Mouse (Mus musculus) liver, embryonic 16.5 days (tissue): ENCODE results near the gene Mad2l2. TPM values are rescaled to one million over a fixed set of nuclear protein-coding genes. Genes with fewer than 3 reads are reported as not detected.

Experiments used
- ATAC-seq: fragments of 200-750 bp; cut with Nextera tagmentation; 2 replicates; pipeline ENCODE4 v1.8.0; 2017; ENCODE audit warnings: low read depth, mild to moderate bottlenecking, moderate number of reproducible peaks, moderate library complexity
- H3K27ac ChIP-seq: fragments of 300-500 bp; sonication (generic); 2 replicates; pipeline ENCODE4 v1.5.1; 2014; ENCODE audit warnings: mild to moderate bottlenecking, low read length
- H3K27me3 ChIP-seq: fragments of 300-500 bp; sonication (generic); 2 replicates; pipeline ENCODE4 v1.6.1; 2014; ENCODE audit warnings: low read depth, low read length, mixed read lengths; ENCODE audit not compliant: control insufficient read depth, insufficient read depth
- H3K36me3 ChIP-seq: fragments of 300-500 bp; sonication (generic); 2 replicates; pipeline ENCODE4 v1.6.1; 2014; ENCODE audit warnings: mild to moderate bottlenecking; ENCODE audit not compliant: control insufficient read depth, insufficient read depth
- H3K4me1 ChIP-seq: fragments of 300-500 bp; sonication (generic); 2 replicates; pipeline ENCODE4 v1.6.1; 2014; ENCODE audit warnings: low read depth, low read length, mixed read lengths; ENCODE audit not compliant: control insufficient read depth
- H3K4me2 ChIP-seq: fragments of 300-500 bp; sonication (generic); 2 replicates; pipeline ENCODE4 v1.6.1; 2014; ENCODE audit warnings: low read depth, low read length, mixed read lengths
- H3K4me3 ChIP-seq: fragments of 300-500 bp; sonication (generic); 2 replicates; pipeline ENCODE4 v1.5.1; 2014; ENCODE audit warnings: low read depth, mild to moderate bottlenecking, low read length
- H3K9ac ChIP-seq: fragments of 300-500 bp; sonication (generic); 2 replicates; pipeline ENCODE4 v1.6.1; 2014; ENCODE audit warnings: low read depth, low read length
- H3K9me3 ChIP-seq: fragments of 300-500 bp; sonication (generic); replicated peaks from 2 replicates; pipeline ENCODE4 v1.6.1; 2016; ENCODE audit warnings: low read length; ENCODE audit not compliant: control insufficient read depth
- WGBS: fragments of 180-500 bp; shearing (Covaris S2); extraction: QIAGEN DNeasy Blood & Tissue Kit; methylation state at CpG from one replicate; pipeline ENCODE4 v1.1.7; 2014; ENCODE audit not compliant: insufficient replicate concordance; 5-methylcytosine and 5-hydroxymethylcytosine counted together
- polyA plus RNA-seq: library from polyadenylated mRNA; unstranded; fragments of >200 nt; fragmentation: Nextera tagmentation; extraction: Ambion mirVana; gene quantifications from 2 replicates; pipeline ENCODE4 v1.2.1, GENCODE M21; 2015

The Mad2l2 gene
- polyA plus RNA-seq, 1 experiment from 2014 or later = 12.4 TPM

DNA sequence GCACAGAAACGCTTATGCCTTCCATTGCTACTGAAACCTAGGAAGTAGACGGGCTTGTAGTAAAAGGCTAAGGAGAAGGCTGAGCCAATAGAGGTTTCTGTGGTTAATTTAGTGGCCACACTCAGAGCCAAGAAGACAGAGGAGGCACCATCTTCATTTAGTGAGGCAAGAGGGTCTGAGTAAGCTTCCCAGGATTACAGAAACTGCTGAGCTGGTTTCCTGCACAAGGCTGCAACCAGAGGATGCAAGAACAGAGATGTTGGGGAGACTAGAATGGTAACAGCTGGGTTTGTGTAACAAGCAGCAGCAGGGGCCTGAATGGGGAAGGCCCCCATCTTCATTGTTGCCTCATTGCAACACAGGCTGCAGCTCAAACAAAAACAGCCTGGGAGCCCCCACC is 1.5 kb upstream of the Mad2l2 start:
- Histone ChIP-seq H3K27ac (no peak overlapping the region), H3K4me2 (no peak overlapping the region), H3K36me3 (no peaks in the 10 kb centered on the region), H3K4me1 (no peaks in the 10 kb centered on the region; the same call in 1 of the 2 replicates), H3K4me3 (no peak overlapping the region), H3K9me3 (no peaks in the 10 kb centered on the region), H3K9ac (no peak overlapping the region), H3K27me3 (peaks cover 50% of the 10 kb centered on the region)
- 23% methylated on average over 2 of the region's 2 CpGs for WGBS
- no peak for ATAC-seq

DNA sequence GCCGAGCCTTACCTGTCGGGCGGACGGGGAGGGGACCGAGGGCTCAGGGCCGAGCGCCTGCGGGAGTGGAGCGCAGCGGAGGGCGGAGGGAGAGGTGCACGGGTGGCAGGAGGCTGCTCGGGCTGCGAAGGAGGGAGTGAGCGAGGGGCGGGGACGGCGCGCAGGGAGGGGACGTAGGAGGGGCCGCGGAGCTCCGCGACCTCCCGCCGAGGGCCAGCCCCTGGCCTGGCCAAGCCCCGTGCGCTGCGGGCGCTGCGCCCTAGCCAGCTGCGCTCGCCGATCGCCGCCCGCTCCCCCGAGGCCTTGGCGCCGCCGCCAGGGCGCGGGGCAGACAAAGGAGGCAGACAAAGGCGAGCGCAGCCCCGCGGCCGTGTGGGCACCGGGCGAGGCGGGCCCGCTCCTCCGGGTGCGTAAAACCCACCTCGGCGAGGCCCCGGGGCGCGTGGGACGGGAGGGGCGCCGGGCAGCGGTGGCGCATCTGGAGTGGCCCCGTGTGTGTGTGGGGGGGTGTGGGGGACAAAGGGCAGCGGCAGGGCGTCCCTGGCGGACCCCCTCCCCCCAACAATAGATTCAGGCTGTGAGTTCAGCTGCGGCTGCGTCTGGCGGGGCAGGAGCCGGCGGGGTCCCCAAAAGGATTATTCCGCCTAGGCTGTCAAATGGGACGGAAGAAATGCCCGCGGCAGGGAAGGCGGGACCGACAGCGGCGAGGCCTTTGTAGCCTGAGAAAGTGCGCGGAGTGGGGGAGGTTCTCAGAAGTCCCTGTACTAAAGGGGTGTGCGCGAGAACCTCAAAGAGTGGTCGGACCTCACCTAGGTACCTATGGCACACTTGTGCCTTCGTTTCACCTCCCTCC is 603 bp downstream of the Mad2l2 start, which contains the start of gene Draxin:
Draxin (minus strand) TSS at position 138 of the 853 bp plus-strand sequence.
- H3K27me3 ChIP-seq = peaks cover 50% of the 10 kb centered on the region
- H3K9ac ChIP-seq = no peak within 1 kb of the TSS
- peak; percentile 37 for ATAC-seq
- 2% methylated on average over 70 of the region's 87 CpGs for WGBS
- H3K36me3 ChIP-seq = no peaks in the 10 kb centered on the region
- H3K9me3 ChIP-seq = no peaks in the 10 kb centered on the region
- peak within 1 kb of the TSS; percentile 37 for H3K4me2 ChIP-seq
- no peak within 1 kb of the TSS for H3K27ac ChIP-seq
- H3K4me1 ChIP-seq = no peaks in the 10 kb centered on the region; the same call in 1 of the 2 replicates
- H3K4me3 ChIP-seq = peak within 1 kb of the TSS; percentile 36

DNA sequence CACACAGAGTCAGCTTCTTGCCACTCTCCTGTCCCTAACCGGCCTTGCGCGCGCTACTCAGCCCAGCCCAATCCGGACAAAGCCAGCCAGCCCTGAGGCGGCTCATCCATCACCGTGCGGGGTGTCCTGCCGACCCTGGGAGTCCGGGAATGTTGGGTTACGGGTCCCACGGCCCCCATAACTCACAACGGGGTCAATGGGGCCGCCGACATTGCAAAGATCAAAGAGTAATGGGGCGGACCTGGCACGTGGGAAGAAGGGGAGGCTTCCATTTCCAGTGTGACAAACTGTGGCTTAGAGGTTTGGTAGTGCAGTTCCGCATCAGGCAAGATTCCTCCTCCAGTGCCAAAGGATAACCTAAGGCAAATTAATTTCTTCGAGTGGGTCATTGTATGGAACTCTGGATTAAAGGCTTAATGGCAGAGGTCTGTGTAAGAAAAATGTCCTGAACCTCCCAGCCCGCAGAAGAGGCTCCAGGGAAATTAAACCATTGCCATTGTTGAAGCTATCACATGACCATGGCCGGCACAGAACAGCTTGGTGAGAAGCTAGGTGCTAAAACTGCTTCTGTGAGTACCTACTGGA is 1.4 kb downstream of the Mad2l2 start:
- Histone ChIP-seq H3K4me1 (no peaks in the 10 kb centered on the region; the same call in 1 of the 2 replicates), H3K4me3 (no peak overlapping the region), H3K9me3 (no peaks in the 10 kb centered on the region), H3K27me3 (peaks cover 50% of the 10 kb centered on the region), H3K4me2 (no peak overlapping the region), H3K27ac (no peak overlapping the region), H3K36me3 (no peaks in the 10 kb centered on the region), H3K9ac (no peak overlapping the region)
- 3% methylated on average over 21 of the region's 21 CpGs for WGBS
- no peak for ATAC-seq

DNA sequence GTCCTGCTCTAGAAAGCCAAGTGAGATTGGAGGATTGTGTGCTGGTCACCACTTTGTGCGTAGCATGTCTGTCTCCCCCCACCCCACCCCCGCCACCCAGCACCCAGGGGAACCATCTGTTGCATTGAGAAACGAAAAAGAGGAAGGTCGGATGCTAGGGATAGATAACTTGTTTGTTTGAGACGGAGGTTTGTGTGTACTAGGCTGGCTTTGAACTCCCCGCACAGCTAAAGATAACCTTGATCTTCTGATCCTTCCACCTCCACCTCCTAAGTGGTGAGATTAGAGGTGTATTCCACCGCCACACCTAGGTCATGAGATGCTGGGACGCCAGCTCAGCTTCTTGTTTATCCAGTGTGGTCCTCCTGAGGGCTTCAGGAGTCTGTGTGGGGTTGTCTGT is 4.8 kb downstream of the Mad2l2 start:
- Histone ChIP-seq H3K9me3 (no peaks in the 10 kb centered on the region), H3K4me2 (no peak overlapping the region), H3K27ac (no peak overlapping the region), H3K36me3 (no peaks in the 10 kb centered on the region), H3K4me1 (peaks cover 5% of the 10 kb centered on the region), H3K27me3 (peaks cover 46% of the 10 kb centered on the region), H3K9ac (no peak overlapping the region), H3K4me3 (no peak overlapping the region)
- no peak for ATAC-seq
- WGBS = 16% methylated on average over 8 of the region's 8 CpGs

DNA sequence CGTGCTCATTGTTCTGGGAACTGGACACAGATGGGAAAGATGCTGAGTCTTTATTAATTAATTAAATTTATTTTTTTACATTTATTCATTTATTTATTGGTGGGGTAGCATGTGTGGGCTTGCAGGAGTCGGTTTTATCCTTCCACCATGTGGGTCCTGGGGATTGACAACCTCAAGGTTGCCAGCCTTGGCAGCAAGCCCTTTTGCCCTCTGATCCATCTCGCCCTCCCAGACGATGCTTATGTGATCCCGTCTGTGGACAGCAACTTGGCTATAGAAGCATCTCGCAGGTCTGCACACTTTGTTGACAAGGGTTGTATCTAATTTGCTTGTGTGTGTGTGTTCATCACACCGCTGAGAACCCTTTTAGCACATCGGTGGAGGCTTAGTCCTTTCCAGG is 7.3 kb downstream of the Mad2l2 start:
- Histone ChIP-seq H3K27ac (no peak overlapping the region), H3K4me2 (no peak overlapping the region)

DNA sequence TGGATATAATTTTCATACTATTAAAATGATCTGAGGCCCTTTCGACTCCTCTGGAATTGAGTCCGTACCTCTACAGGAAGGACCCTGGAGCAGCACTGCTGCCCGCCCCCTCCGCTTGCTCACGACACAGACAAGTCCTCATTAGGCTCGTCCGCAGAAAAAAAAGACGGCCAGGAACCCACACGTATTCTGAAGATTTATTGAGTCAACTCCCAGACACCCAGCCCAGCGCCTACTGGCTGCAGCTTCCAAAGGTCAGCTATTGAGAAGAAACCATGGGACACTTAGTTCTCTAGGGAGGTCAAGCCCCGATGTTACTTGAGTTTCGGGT is 9.5 kb downstream of the Mad2l2 start:
- Histone ChIP-seq H3K9ac (peak overlapping the region; percentile 65), H3K9me3 (no peaks in the 10 kb centered on the region), H3K4me1 (peaks cover 13% of the 10 kb centered on the region), H3K36me3 (no peaks in the 10 kb centered on the region), H3K4me3 (peak overlapping the region; percentile 79), H3K27me3 (peaks cover 18% of the 10 kb centered on the region), H3K4me2 (peak overlapping the region; percentile 96), H3K27ac (peak overlapping the region; percentile 66; the same call in 1 of the 2 replicates)
- WGBS = under 1% methylated on average over 12 of the region's 12 CpGs
- peak; percentile 0; the same call in 1 of the 2 replicates for ATAC-seq

More for the DNA sequence above, 7.3 kb downstream of the Mad2l2 start:
- ATAC-seq = no peak
- peaks cover 21% of the 10 kb centered on the region for H3K27me3 ChIP-seq
- peaks cover 13% of the 10 kb centered on the region for H3K4me1 ChIP-seq
- 57% methylated on average over 8 of the region's 8 CpGs for WGBS
- no peak overlapping the region for H3K9ac ChIP-seq
- no peaks in the 10 kb centered on the region for H3K36me3 ChIP-seq
- no peaks in the 10 kb centered on the region for H3K9me3 ChIP-seq
- no peak overlapping the region for H3K4me3 ChIP-seq

DNA sequence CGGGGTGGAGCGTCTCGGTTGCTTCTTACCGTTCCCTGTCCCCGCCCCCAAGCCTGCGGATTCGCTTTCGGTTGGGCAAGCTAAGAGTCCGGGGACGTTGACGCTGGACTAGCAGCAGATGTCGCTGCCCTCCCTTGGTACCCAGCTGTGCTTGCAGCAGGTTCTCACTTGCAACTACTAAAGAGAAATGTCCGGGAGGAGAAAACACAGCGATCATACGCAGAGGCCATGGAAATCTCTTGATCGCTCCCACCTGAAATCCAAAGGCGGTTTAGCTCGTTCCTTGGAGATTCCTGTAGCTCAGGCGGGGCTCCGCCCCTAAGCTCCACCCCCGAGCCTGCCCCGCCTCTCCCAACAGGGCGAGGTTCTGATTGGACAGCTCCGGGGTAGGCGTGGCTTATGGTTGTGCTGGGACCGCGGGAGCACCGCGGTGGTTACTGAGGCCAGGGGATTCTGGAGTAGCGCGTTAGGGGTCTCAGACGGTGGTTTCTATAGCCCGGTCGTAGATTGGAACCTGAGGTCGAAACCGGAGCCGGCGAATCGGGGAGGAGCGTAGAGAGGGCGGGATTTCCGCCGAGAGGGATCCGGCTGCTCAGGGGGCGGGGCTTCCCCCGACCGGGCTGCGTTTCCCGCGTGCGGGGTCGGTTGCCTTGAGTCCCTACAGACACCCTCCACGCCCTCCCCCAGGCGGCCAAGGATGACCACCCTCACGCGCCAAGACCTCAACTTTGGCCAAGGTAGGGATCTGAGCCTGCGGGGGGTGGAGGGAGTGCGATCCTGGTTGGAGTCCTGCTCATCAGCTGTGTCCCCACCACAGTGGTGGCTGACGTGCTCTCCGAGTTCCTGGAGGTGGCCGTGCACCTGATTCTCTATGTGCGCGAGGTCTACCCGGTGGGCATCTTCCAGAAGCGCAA is 10.2 kb downstream of the Mad2l2 start:
- Histone ChIP-seq H3K9me3 (no peaks in the 10 kb centered on the region), H3K27me3 (peaks cover 18% of the 10 kb centered on the region), H3K4me1 (peaks cover 13% of the 10 kb centered on the region), H3K27ac (peak overlapping the region; percentile 66; the same call in 1 of the 2 replicates), H3K9ac (peak overlapping the region; percentile 65), H3K4me3 (peak overlapping the region; percentile 79), H3K4me2 (peak overlapping the region; percentile 96), H3K36me3 (no peaks in the 10 kb centered on the region)
- peak; percentile 93 for ATAC-seq
- WGBS = under 1% methylated on average over 65 of the region's 65 CpGs

DNA sequence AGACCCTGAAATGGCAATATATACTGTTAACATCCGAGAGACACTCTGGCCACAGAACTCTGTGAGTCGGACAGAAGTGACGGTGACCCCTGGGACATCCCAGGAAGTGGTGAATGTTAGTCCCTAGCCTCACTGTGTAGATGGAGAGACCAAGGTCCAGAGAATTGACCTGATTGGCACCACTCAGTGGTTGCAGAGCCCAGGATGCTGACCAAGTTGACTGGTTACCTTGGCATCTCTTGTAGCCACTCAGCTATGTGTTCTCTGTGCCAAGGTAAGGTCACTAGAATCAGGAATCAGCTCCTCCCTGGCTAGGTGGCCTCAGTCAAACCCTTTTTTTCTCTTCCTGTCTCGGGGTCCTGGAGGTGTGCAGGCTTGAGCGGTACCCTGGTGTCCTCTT is 13.5 kb downstream of the Mad2l2 start:
- 70% methylated on average over 5 of the region's 5 CpGs for WGBS
- Histone ChIP-seq H3K4me1 (peaks cover 13% of the 10 kb centered on the region), H3K4me2 (no peak overlapping the region), H3K27ac (no peak overlapping the region), H3K9me3 (no peaks in the 10 kb centered on the region), H3K36me3 (no peaks in the 10 kb centered on the region), H3K27me3 (peaks cover under 1% of the 10 kb centered on the region; the same call in 1 of the 2 replicates), H3K9ac (no peak overlapping the region), H3K4me3 (no peak overlapping the region)
- no peak for ATAC-seq
